Mouse (Mus musculus) spleen, adult 18-20 months (tissue): ENCODE results near the gene Pum2.

Experiments used
- DNase-seq, 2 experiments: peaks; one replicate each; pipeline ENCODE4 v3.0.0; 2022; ENCODE audit warnings: mixed read lengths in 2 of 2

The Pum2 gene

GRCm38 (mm10) chr12:8764221-8764930 lies 90.4 kb downstream of the Pum2 start:
- DNase-seq = no peak

- peak; percentile 52 to 56 for DNase-seq
Observed at GRCm38 (mm10) chr12:8770946-8771843, 97.3 kb downstream of the Pum2 start, which contains the start of gene Sdc1. Sdc1 (plus strand) TSS chr12:8771323.

- DNase-seq = peak in 1 of 2 experiments; percentile 25
Observed at GRCm38 (mm10) chr12:8771844-8772380, 98.0 kb downstream of the Pum2 start.

- peak; percentile 32 to 45 for DNase-seq
Observed at GRCm38 (mm10) chr12:8772451-8773143, 98.7 kb downstream of the Pum2 start.

- no peak for DNase-seq
Observed at GRCm38 (mm10) chr12:8773336-8773735, 99.4 kb downstream of the Pum2 start.

- DNase-seq = no peak
Observed at GRCm38 (mm10) chr12:8774183-8774582, 100.2 kb downstream of the Pum2 start.

- DNase-seq = no peak
Observed at GRCm38 (mm10) chr12:8776206-8776605, 102.3 kb downstream of the Pum2 start.

- DNase-seq = no peak
Observed at GRCm38 (mm10) chr12:8776741-8777140, 102.8 kb downstream of the Pum2 start.

GRCm38 (mm10) chr12:8778106-8778505 lies 104.2 kb downstream of the Pum2 start:
- no peak for DNase-seq

- DNase-seq = no peak
Observed at GRCm38 (mm10) chr12:8779851-8780250, 105.9 kb downstream of the Pum2 start.

- no peak for DNase-seq
Observed at GRCm38 (mm10) chr12:8781121-8781520, 107.2 kb downstream of the Pum2 start.

- no peak for DNase-seq
Observed at GRCm38 (mm10) chr12:8781681-8782378, 107.9 kb downstream of the Pum2 start.

- no peak for DNase-seq
Observed at GRCm38 (mm10) chr12:8782565-8782964, 108.6 kb downstream of the Pum2 start.

- no peak for DNase-seq
Observed at GRCm38 (mm10) chr12:8784189-8784588, 110.3 kb downstream of the Pum2 start.

- no peak for DNase-seq
Observed at GRCm38 (mm10) chr12:8786476-8786875, 112.5 kb downstream of the Pum2 start.

- no peak for DNase-seq
Observed at GRCm38 (mm10) chr12:8786984-8787730, 113.2 kb downstream of the Pum2 start.

- DNase-seq = no peak
Observed at GRCm38 (mm10) chr12:8788469-8788868, 114.5 kb downstream of the Pum2 start.

GRCm38 (mm10) chr12:8790615-8791014 lies 116.7 kb downstream of the Pum2 start:
- DNase-seq = no peak

GRCm38 (mm10) chr12:8793410-8794051 lies 119.6 kb downstream of the Pum2 start:
- no peak for DNase-seq

GRCm38 (mm10) chr12:8797936-8798335 lies 124.0 kb downstream of the Pum2 start:
- DNase-seq = no peak

GRCm38 (mm10) chr12:8798486-8799020 lies 124.6 kb downstream of the Pum2 start:
- DNase-seq = no peak
